Mouse (Mus musculus): Measurements from ENCODE around the gene Clk2.
A peak's percentile ranks its signal among the peaks of the same experiment; 100 is the strongest.

Gene Clk2

GRCm38 (mm10) chr3:89164506-89165267 lies at the start of gene Clk2:
Gene Clk2 (plus strand): TSS chr3:89164795.
- peak; percentile 83 to 89 for DNase-seq (ENCODE audit: low spot score in 2 of 2)

DNA sequence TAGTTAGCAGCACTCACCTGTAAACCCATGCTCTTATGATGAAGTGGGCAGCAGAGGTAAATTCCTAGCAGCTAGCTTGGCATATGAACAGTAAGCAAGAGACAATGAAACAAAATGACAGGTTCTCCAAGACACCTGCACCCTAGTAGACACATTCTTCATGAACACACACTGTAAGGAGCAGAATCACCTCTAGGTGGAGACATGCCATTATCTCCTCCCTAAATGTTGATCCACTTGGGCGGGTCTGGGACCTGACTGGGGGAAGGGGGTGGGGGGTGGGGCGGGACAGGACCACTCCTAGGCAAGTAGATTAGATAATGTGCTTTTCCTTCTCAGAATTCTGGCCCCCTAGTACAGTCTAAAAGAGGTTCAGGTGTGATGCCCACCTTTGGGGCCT lies 49.1 kb upstream of the Clk2 start:
- DNase-seq (ENCODE audit: low spot score in 2 of 2): peak; percentile 20 to 28

- no peak for DNase-seq (ENCODE audit: low spot score in 2 of 2)
These were observed 41.3 kb upstream of the Clk2 start for GRCm38 (mm10) chr3:89123313-89123712.

GRCm38 (mm10) chr3:89124241-89124640 lies 40.4 kb upstream of the Clk2 start:
- DNase-seq (ENCODE audit: low spot score in 2 of 2): no peak

DNA sequence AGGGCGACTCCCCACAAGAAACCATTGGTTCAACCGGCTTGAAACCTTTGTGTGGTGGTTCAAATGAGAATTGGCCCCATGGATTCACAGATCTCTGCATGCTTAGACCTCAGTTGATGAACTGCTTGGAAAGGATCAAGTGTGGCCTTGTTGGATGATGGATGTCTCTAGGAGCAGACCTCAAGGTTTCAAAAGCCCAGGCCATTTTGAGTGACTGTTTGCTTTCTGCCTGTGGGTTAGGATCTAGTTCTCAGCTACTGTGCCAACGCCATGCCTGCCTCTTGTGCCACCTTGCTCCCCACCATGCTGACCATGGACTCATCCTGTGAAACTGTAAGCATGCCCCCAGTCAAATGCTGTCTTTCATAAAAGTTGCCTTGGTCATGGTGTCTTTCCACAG lies 38.6 kb upstream of the Clk2 start:
- DNase-seq (ENCODE audit: low spot score in 2 of 2): no peak

DNA sequence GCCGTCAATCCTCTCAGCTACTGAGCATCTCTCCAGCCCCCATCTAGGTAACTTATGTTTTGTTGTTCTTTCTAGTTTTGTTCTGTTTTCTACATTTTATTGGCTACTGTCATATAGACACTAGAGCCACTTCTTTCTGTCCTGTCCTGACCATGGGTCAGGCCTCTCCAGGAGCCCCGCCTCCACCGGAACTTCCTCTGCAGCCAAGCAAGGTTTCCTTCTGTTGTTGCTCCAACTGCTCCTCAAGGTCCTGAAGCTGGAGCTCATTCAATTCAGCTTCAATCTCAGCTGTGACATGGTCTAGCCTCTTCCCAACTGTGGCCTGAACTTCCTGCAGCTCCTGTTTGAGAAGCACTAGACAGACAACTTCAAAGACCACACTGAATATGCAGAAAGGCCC lies 34.7 kb upstream of the Clk2 start:
- no peak for DNase-seq (ENCODE audit: low spot score in 2 of 2)

DNA sequence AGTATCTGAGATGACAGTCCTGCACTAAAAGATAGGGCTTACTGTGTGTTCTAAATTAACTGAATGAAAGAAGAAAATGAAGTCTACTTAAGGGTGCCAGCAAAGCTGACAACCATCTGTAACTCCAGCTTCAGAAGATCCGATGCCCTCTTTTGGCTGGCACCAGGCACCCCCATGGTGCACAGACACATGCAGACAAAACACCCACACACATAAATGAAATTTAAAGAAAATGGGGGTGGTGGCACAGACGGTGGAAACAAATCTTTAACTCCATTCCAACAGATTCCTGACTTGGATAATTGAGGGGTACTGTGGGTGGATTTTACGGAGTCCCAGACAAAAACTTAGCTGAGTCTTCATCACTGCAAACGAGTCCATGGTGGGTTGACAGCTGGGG lies 32.8 kb upstream of the Clk2 start:
- no peak for DNase-seq (ENCODE audit: low spot score in 2 of 2)

DNA sequence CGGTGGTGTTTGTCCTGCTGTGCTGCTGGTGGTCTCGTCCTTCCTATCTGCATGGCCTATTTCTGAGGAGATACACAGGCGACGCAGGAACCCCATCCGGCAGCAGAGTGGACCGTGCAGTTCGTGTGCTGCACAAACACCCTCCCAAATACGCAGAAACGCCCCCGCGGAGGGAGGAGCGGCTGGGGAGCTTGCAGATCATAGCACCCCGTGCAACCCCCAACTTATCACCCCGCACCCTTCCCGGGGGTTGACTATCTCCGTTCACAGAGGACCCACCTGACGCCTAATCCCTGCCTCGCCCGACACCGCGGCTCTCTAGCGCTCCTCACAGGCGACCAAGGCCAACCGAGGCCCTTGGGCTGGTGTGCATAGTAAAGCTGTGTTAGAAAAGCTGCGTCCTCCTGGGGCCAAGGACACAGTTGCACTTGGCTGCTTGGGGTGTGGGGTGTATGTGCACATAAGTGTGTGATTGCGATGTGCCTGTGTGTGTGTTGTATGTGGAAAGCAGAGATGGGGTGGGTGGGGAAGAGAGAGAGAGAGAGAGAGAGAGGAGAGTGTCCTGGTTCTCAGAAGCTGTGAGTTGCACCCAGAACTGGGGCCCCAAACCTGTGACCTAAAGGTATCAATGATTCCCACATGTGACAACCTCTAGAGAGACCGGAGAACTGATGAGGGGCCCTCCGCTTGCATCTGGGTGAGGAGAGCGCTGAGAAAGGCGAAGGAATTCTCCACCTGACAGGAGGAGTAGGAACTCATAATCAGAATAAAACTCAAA lies 32.1 kb upstream of the Clk2 start:
- DNase-seq (ENCODE audit: low spot score in 2 of 2): no peak

- no peak for DNase-seq (ENCODE audit: low spot score in 2 of 2)
These were observed 31.5 kb upstream of the Clk2 start for GRCm38 (mm10) chr3:89133063-89133450.

- DNase-seq (ENCODE audit: low spot score in 2 of 2): no peak
These were observed 30.8 kb upstream of the Clk2 start for GRCm38 (mm10) chr3:89133752-89134151.

DNA sequence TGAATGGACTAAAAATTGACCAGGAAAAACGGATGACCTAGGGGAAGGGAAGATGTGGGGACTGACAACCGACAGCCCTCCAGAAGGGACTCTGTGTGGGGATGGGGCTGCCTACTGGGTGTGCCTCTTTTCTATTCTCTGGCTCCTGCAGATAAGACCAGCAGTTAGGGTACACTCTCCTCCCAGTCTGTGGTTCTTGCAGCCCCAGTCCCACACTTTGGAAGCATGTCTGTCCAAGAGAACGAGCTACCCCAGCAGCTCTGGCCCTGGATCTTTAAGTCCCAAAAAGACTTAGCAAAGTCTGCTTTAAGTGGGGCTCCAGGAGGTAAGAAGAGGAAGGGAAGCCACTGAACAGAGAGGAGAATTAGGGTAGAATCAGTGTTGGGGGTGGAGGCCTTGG lies 28.6 kb upstream of the Clk2 start, which contains the start of gene Pklr:
Pklr (plus strand) TSS at position 185 of the 400 bp plus-strand sequence.
- no peak for DNase-seq (ENCODE audit: low spot score in 2 of 2)

GRCm38 (mm10) chr3:89136365-89136764 lies 28.2 kb upstream of the Clk2 start:
- no peak for DNase-seq (ENCODE audit: low spot score in 2 of 2)

DNA sequence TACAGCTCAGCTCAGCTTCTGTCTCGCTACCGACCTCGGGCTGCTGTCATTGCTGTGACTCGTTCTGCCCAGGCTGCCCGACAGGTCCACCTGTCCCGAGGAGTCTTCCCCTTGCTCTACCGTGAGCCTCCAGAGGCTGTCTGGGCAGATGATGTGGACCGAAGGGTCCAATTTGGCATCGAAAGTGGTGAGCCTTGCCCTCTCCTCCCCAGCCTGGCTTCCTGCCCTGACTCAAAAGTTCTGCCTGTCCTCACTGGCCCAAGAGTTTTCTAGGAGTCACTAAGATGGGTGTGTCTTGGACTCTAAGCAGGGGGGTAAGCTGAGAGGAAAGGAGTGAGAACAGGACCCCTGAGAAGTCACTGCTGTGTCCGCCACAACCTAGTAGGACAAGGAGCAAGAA lies 19.8 kb upstream of the Clk2 start:
- no peak for DNase-seq (ENCODE audit: low spot score in 2 of 2)

DNA sequence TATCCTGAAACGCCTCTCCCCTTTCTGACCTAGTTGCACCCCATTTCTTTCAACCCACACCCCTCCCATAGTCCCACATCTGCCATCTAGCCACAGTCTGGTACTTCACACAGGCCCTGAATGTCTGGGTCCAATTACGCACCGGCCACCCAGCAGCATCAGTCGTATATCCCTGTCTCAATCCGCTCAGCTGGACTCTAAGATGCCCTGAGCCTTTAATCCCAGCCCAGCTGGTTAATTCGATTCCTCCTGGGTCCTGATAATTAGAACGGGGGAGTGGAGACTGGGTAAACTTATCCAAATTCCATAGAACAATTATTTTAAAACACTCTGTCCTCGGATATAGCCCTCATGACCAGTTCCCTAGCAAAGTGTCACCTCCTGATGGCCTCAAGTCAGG lies 19.0 kb upstream of the Clk2 start:
- DNase-seq (ENCODE audit: low spot score in 2 of 2): no peak

GRCm38 (mm10) chr3:89147101-89147978 lies 17.3 kb upstream of the Clk2 start:
- no peak for DNase-seq (ENCODE audit: low spot score in 2 of 2)

- no peak for DNase-seq (ENCODE audit: low spot score in 2 of 2)
These were observed 16.6 kb upstream of the Clk2 start for GRCm38 (mm10) chr3:89147979-89148311.

GRCm38 (mm10) chr3:89148567-89148966 lies 16.0 kb upstream of the Clk2 start:
- no peak for DNase-seq (ENCODE audit: low spot score in 2 of 2)

GRCm38 (mm10) chr3:89152084-89152835 lies 12.3 kb upstream of the Clk2 start:
- DNase-seq (ENCODE audit: low spot score in 2 of 2): no peak

DNA sequence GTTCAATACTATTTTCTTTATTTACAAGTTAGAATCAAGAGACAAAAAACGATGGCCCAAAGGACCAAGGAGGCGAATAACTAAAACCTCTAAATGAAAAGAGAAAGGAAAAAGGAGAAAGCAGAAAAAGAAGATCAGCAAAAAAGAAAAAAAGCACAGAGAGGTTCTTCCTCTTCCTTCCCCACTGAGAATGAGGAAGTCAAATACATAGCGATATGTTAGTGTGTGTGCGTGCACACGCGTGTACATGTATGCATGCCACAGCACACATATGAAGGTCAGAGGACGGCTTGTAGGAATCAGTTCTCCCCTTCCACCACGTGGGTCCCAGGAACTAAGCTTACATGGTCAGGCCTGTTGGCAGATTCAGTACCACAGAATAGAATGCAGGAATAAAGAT lies 7.6 kb upstream of the Clk2 start:
- DNase-seq (ENCODE audit: low spot score in 2 of 2): no peak

- no peak for DNase-seq (ENCODE audit: low spot score in 2 of 2)
These were observed 5.9 kb upstream of the Clk2 start for GRCm38 (mm10) chr3:89158651-89159050.

DNA sequence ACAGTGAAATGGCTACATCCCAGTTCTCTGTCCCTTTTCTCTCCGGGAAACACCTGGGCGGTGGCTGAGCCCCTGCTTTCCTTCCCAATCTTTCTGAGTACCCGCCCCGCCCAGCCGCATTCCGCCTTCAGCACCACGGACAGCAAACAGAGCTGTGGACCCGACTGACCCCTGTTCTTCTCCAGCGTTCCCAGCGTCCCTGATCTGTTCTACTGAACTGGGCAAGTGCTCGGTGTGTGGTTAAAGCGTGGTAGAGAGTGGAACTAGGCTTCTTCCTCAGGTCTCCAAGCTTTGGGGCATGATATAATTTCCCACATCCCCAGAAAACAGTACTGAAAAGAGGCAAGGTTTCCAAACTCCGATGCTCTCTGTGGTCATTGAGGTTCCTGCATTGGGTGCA lies 5.4 kb upstream of the Clk2 start:
- no peak for DNase-seq (ENCODE audit: low spot score in 2 of 2)
